Mouse (Mus musculus) forebrain, embryonic 13.5 days (tissue): ENCODE results near the gene Acot4. TPM values are rescaled to one million over a fixed set of nuclear protein-coding genes. Genes with fewer than 3 reads are reported as not detected.
"Not testable (repeated sequence)": the region's sequence is repeated elsewhere in the genome, so short reads cannot be mapped to it uniquely, and the experiment has no call there.

Experiments used
- ATAC-seq: fragments of 200-750 bp; cut with Nextera tagmentation; 2 replicates; pipeline ENCODE4 v1.8.0; 2017
- H3K27ac ChIP-seq: fragments of 300-500 bp; sonication (generic); 2 replicates; pipeline ENCODE4 v1.5.1; 2015; ENCODE audit warnings: inconsistent platforms, mild to moderate bottlenecking, moderate library complexity
- H3K27me3 ChIP-seq: fragments of 300-500 bp; sonication (generic); 2 replicates; pipeline ENCODE4 v1.6.1; 2015; ENCODE audit warnings: mild to moderate bottlenecking, inconsistent platforms
- H3K36me3 ChIP-seq: fragments of 300-500 bp; sonication (generic); 2 replicates; pipeline ENCODE4 v1.6.1; 2015; ENCODE audit warnings: mild to moderate bottlenecking, inconsistent platforms; ENCODE audit not compliant: poor library complexity, severe bottlenecking
- H3K4me1 ChIP-seq: fragments of 300-500 bp; sonication (generic); 2 replicates; pipeline ENCODE4 v1.6.1; 2015; ENCODE audit warnings: inconsistent platforms
- H3K4me2 ChIP-seq: fragments of 300-500 bp; sonication (generic); 2 replicates; pipeline ENCODE4 v1.6.1; 2015; ENCODE audit warnings: inconsistent platforms, mild to moderate bottlenecking, moderate library complexity
- H3K4me3 ChIP-seq: fragments of 300-500 bp; sonication (generic); 2 replicates; pipeline ENCODE4 v1.5.1; 2015; ENCODE audit warnings: mild to moderate bottlenecking, inconsistent platforms
- H3K9ac ChIP-seq: fragments of 300-500 bp; sonication (generic); 2 replicates; pipeline ENCODE4 v1.6.1; 2015; ENCODE audit warnings: mild to moderate bottlenecking, inconsistent platforms
- H3K9me3 ChIP-seq: fragments of 300-500 bp; sonication (generic); replicated peaks from 2 replicates; pipeline ENCODE4 v1.6.1; 2016; ENCODE audit warnings: inconsistent platforms
- WGBS: fragments of 180-500 bp; shearing (Covaris S2); methylation state at CpG from one replicate; pipeline ENCODE4 v1.1.7; 2015; 5-methylcytosine and 5-hydroxymethylcytosine counted together
- polyA plus RNA-seq: library from polyadenylated mRNA; unstranded; fragments of >200 nt; fragmentation: Nextera tagmentation; extraction: Ambion mirVana; gene quantifications from 2 replicates; pipeline ENCODE4 v1.2.1, GENCODE M21; 2015

The Acot4 gene
- polyA plus RNA-seq = 0.09 and 0.10 TPM in 2 replicates

GRCm38 (mm10) chr12:84038241-84038640, at the start of gene Acot4:
Acot4 (plus strand) TSS chr12:84038379.
- Histone ChIP-seq H3K9ac (peak within 1 kb of the TSS; percentile 53), H3K9me3 (peaks cover 13% of the 10 kb centered on the region), H3K4me3 (peak within 1 kb of the TSS; percentile 43), H3K4me2 (peak within 1 kb of the TSS; percentile 62)
- not testable (repeated sequence) for H3K36me3 ChIP-seq, H3K27ac ChIP-seq, ATAC-seq, H3K27me3 ChIP-seq, H3K4me1 ChIP-seq
- WGBS = 14% methylated on average over 22 of the region's 32 CpGs

GRCm38 (mm10) chr12:83988483-83988882, 49.7 kb upstream of the Acot4 start:
- ATAC-seq = peak; percentile 34; the same call in 1 of the 2 replicates
- peak overlapping the region; percentile 79; the same call in 1 of the 2 replicates for H3K27ac ChIP-seq
- WGBS = 69% methylated on average over 4 of the region's 4 CpGs

GRCm38 (mm10) chr12:83989378-83989777, 48.8 kb upstream of the Acot4 start:
- Histone ChIP-seq H3K36me3 (peaks cover 2% of the 10 kb centered on the region; the same call in 1 of the 2 replicates), H3K27ac (no peak overlapping the region), H3K4me1 (peaks cover 11% of the 10 kb centered on the region; the same call in 1 of the 2 replicates), H3K9me3 (no peaks in the 10 kb centered on the region), H3K27me3 (no peaks in the 10 kb centered on the region), H3K4me3 (no peak overlapping the region), H3K4me2 (no peak overlapping the region), H3K9ac (no peak overlapping the region)
- ATAC-seq = no peak
- WGBS = 96% methylated on average over 4 of the region's 4 CpGs

More at GRCm38 (mm10) chr12:83988483-83988882, 49.7 kb upstream of the Acot4 start:
- Histone ChIP-seq H3K4me2 (peak overlapping the region; percentile 62), H3K9ac (peak overlapping the region; percentile 79), H3K36me3 (no peaks in the 10 kb centered on the region), H3K27me3 (no peaks in the 10 kb centered on the region), H3K9me3 (no peaks in the 10 kb centered on the region), H3K4me3 (peak overlapping the region; percentile 63), H3K4me1 (peaks cover 11% of the 10 kb centered on the region; the same call in 1 of the 2 replicates)

GRCm38 (mm10) chr12:83997221-83997620, 41.0 kb upstream of the Acot4 start:
- H3K36me3 ChIP-seq = peaks cover 3% of the 10 kb centered on the region; the same call in 1 of the 2 replicates
- WGBS = 71% methylated on average over 2 of the region's 2 CpGs
- peaks cover 7% of the 10 kb centered on the region; the same call in 1 of the 2 replicates for H3K9me3 ChIP-seq
- H3K9ac ChIP-seq = no peak overlapping the region
- no peak for ATAC-seq
- H3K4me2 ChIP-seq = no peak overlapping the region
- no peak overlapping the region for H3K4me3 ChIP-seq
- no peaks in the 10 kb centered on the region for H3K4me1 ChIP-seq
- H3K27me3 ChIP-seq = no peaks in the 10 kb centered on the region
- no peak overlapping the region for H3K27ac ChIP-seq

- ATAC-seq = peak; percentile 41; the same call in 1 of the 2 replicates
- H3K27ac ChIP-seq = peak overlapping the region; percentile 59; the same call in 1 of the 2 replicates
- 66% methylated on average over 11 of the region's 11 CpGs for WGBS
These were observed 39.7 kb upstream of the Acot4 start for GRCm38 (mm10) chr12:83998341-83999107.

GRCm38 (mm10) chr12:83999237-83999636, 38.9 kb upstream of the Acot4 start:
- H3K4me1 ChIP-seq, H3K9ac ChIP-seq, ATAC-seq, H3K36me3 ChIP-seq, H3K27ac ChIP-seq, H3K4me2 ChIP-seq, H3K4me3 ChIP-seq, H3K27me3 ChIP-seq: not testable (repeated sequence)
- peaks cover 11% of the 10 kb centered on the region for H3K9me3 ChIP-seq
- 83% methylated on average over 8 of the region's 8 CpGs for WGBS

More at GRCm38 (mm10) chr12:83998341-83999107, 39.7 kb upstream of the Acot4 start:
- no peak overlapping the region for H3K9ac ChIP-seq
- no peaks in the 10 kb centered on the region for H3K4me1 ChIP-seq
- peaks cover 3% of the 10 kb centered on the region; the same call in 1 of the 2 replicates for H3K36me3 ChIP-seq
- H3K27me3 ChIP-seq = no peaks in the 10 kb centered on the region
- no peak overlapping the region for H3K4me2 ChIP-seq
- no peak overlapping the region for H3K4me3 ChIP-seq
- H3K9me3 ChIP-seq = peaks cover 11% of the 10 kb centered on the region

- 89% methylated on average over 3 of the region's 3 CpGs for WGBS
- no peaks in the 10 kb centered on the region for H3K36me3 ChIP-seq
These were observed 37.8 kb upstream of the Acot4 start for GRCm38 (mm10) chr12:84000418-84000817.

GRCm38 (mm10) chr12:84003866-84004265, 34.3 kb upstream of the Acot4 start:
- Histone ChIP-seq H3K27ac (no peak overlapping the region), H3K4me1 (peaks cover 5% of the 10 kb centered on the region), H3K9me3 (peaks cover 11% of the 10 kb centered on the region), H3K27me3 (no peaks in the 10 kb centered on the region), H3K9ac (no peak overlapping the region), H3K4me3 (no peak overlapping the region), H3K4me2 (no peak overlapping the region), H3K36me3 (no peaks in the 10 kb centered on the region)
- 91% methylated on average over 1 of the region's 1 CpGs for WGBS
- ATAC-seq = no peak

More at GRCm38 (mm10) chr12:84000418-84000817, 37.8 kb upstream of the Acot4 start:
- Histone ChIP-seq H3K27ac (no peak overlapping the region), H3K9ac (no peak overlapping the region), H3K27me3 (no peaks in the 10 kb centered on the region), H3K4me2 (no peak overlapping the region), H3K4me3 (no peak overlapping the region), H3K4me1 (no peaks in the 10 kb centered on the region), H3K9me3 (peaks cover 11% of the 10 kb centered on the region)
- ATAC-seq = no peak

- no peaks in the 10 kb centered on the region for H3K9me3 ChIP-seq
- WGBS = 89% methylated on average over 12 of the region's 12 CpGs
- no peak overlapping the region for H3K4me3 ChIP-seq
- H3K4me2 ChIP-seq = 0 out of 2 replicates have a peak overlapping the region, but pooled peaks have one; percentile 65
- no peak overlapping the region for H3K9ac ChIP-seq
- no peaks in the 10 kb centered on the region for H3K27me3 ChIP-seq
- H3K4me1 ChIP-seq = peaks cover 36% of the 10 kb centered on the region
- H3K36me3 ChIP-seq = no peaks in the 10 kb centered on the region
- peak overlapping the region; percentile 31; the same call in 1 of the 2 replicates for H3K27ac ChIP-seq
- no peak for ATAC-seq
These were observed 29.9 kb upstream of the Acot4 start for GRCm38 (mm10) chr12:84008251-84008650.

GRCm38 (mm10) chr12:84008729-84009128, 29.4 kb upstream of the Acot4 start:
- H3K27ac ChIP-seq = peak overlapping the region; percentile 31
- H3K4me1 ChIP-seq = peaks cover 36% of the 10 kb centered on the region
- no peaks in the 10 kb centered on the region for H3K9me3 ChIP-seq
- no peaks in the 10 kb centered on the region for H3K27me3 ChIP-seq
- ATAC-seq = no peak
- peak overlapping the region; percentile 70; the same call in 1 of the 2 replicates for H3K9ac ChIP-seq
- H3K36me3 ChIP-seq = no peaks in the 10 kb centered on the region
- peak overlapping the region; percentile 65 for H3K4me2 ChIP-seq
- WGBS = 51% methylated on average over 8 of the region's 8 CpGs
- H3K4me3 ChIP-seq = peak overlapping the region; percentile 48

- Histone ChIP-seq H3K4me2 (peak within 1 kb of the TSS; percentile 65), H3K4me1 (peaks cover 36% of the 10 kb centered on the region), H3K9ac (peak within 1 kb of the TSS; percentile 70), H3K4me3 (peak within 1 kb of the TSS; percentile 48), H3K27ac (peak within 1 kb of the TSS; percentile 31)
- not testable (repeated sequence) for H3K36me3 ChIP-seq, H3K9me3 ChIP-seq, H3K27me3 ChIP-seq
- peak; percentile 94 for ATAC-seq
- WGBS = under 1% methylated on average over 48 of the region's 70 CpGs
These were observed 28.8 kb upstream of the Acot4 start, which contains the start of gene Acot1 for GRCm38 (mm10) chr12:84009171-84009965. Acot1 (plus strand) TSS chr12:84009490.
